Mouse (Mus musculus): ENCODE measurements at regions not wholly inside any gene's neighbourhood (a gene's known extent, or its start where the extent isn't known, plus 50 kb on each side); places are given as distances from the start of the nearest gene placed in this dataset.

DNA sequence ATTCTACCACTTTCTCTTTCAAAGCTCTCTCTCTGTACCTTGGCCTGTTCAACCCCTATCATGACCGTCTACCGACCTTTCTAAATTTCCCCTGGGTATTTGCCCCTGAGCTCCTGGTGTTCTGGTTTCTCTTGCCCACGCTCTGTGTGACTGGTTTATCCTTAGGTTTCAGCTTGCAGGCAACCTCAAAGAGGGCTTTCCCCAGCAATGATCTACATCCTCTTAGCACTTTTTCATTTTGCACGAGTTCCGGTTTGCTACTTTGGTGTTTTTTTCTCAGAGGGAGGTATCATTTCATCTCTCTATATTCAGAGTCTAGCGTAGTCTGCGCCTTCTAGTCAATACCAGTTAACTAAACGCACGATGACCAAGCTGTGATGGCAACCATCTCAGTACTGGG is 79.8 kb upstream of the Hmga2 start:
- no peak for DNase-seq (ENCODE audit: low spot score)

DNA sequence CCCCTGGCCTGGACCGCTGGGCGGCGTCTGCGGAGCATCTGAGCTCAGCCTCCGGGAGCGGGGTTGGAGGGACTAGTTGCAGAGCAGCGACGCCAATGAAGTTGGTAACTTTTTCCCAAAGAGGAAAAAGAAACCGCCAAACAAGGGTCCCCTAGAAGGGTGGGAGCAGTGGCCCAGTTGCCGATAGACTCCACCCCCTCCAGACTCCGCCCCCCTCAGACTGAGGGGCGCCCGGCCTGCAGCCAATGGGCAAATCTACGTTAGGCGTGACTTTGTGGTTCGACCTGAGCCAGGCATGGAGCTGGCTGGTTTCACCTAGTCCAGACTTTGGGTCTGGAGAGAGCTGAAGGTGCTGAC is 76.8 kb upstream of the Hmga2 start:
- DNase-seq (ENCODE audit: low spot score): peak; percentile 88

DNA sequence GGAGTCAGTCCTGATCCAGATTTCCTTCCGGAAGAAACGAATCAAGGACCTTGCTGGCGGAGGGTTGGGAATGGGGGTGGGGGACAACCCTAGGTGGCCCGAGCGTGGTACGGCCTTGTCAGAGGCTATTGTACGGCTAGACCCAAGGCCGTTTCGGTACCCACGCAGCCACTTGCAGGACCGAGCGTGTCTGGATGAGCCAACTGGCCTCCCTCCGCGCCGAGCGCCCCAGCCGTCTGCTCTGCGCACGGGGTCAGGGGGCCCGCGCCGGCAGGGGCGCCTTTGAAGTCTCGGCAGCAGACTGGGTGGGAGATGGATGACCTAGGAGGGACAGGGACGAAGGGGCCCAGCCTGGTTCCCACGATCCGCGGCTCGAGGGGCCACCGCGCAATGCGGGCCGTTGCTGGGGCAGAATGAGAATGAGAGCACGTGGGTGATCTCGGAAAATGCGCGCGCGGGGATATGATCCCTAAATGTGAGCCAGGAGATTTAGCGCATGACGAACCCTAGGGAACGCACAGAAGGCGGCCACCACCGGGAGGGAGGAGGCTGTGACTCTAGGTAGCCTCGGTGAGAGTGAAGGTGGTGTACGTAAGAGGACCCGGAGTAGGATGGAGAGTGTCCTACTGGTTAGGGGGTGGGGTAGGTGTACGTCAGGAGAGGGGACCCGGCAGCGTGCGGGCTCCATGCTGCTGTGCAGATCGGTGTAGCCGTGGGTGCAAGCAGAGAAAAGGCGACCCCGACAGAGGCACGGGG is 76.2 kb upstream of the Hmga2 start:
- peak; percentile 80 for DNase-seq (ENCODE audit: low spot score)

DNA sequence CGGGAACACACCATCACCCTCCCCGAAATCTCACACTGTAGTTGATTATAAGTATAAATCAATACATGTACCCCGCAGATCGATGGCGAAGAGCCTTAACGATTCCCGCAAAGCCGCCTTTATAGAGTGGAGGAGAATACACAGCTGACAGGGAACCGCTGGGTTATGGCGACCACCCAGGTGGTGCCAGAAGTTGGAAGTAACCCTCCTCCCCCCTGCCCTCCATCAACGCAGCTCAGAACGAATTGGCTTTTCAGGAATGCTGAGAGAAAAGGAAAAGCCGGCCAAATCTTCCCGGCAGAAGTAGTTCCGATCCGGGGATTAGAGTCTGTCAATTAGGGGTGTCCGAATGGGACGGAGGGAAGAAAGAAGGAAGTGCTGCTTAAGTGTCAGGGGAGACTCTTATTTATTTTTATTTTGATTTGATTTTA is 75.6 kb upstream of the Hmga2 start:
- peak; percentile 85 for DNase-seq (ENCODE audit: low spot score)

DNA sequence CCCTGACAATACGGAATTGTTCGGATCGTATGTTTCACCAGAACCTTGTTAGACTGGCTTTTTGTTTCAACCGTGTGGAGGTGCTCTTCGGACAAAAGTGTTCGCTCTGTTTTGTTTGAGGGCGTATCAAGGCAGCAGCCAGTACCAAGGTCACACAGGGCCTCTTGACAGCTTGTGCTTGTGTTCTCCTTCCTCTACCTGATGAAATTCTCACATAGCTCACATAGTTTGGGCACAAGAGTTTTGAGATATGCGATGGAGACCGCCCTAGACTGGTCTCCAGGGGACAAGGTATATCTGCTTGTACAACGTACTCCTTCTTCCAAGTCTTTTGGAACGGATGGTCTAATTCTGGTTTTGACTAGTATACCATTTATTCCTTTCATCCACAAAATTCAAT is 70.9 kb upstream of the Hmga2 start:
- DNase-seq (ENCODE audit: low spot score): no peak

DNA sequence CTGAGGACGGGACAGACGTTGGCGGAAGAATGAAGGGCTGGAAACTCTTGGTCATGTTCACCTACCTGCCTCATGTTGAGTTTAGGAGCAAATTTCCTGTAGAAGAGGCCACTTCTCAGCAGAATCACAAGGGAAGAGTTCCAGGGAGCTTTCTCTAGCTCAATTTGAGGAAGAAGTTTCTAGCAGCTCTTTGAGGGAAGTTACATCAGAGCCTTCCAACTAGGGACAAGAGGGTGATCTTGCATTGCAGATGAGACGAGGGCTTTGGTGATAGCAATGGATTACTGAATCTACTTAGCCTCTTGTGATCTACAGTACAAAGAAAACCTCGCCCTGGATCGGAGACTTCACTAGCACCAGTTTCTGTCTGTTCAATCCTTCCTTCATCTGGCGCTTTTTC is 65.3 kb upstream of the Hmga2 start:
- no peak for DNase-seq (ENCODE audit: low spot score)

DNA sequence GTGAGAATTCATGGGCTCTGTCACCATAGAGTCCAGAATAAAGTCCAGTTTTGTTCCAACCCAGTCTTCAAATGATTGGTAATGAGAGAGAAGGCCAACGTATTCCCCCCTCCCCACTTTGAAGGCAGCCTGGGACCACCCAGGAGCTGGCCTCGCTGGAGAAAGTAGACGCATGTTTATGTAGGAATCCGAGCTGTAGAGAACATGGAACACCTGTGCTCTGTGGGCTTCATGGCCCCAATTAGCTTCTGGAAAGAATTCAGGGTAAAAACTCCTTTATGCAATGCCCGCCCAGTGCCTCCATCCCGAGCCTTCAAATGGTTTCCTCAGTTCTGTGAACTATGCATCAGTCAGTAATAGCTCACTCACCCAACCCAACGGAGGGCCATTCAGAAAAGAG is 62.3 kb upstream of the Hmga2 start:
- peak; percentile 36 for DNase-seq (ENCODE audit: low spot score)

DNA sequence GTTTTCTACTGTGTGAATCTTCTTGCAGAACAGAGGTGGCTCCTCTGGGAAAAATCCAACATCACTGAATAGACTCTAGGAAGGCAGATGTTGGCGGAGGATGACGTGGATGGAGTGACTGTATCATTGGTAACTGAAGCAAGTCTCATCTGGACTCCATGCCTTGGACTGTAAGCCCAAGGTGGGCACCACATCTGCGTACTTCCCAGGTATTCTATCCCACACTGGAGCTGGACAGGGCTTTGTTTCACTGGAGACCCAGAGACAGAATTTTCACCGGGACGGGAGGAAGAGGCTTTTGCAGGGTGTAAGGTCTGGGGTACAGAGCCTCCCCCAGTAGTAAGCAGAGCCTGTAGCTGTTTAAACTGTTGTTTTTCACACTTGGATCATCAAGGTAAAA is 52.1 kb upstream of the Hmga2 start:
- DNase-seq (ENCODE audit: low spot score): no peak

DNA sequence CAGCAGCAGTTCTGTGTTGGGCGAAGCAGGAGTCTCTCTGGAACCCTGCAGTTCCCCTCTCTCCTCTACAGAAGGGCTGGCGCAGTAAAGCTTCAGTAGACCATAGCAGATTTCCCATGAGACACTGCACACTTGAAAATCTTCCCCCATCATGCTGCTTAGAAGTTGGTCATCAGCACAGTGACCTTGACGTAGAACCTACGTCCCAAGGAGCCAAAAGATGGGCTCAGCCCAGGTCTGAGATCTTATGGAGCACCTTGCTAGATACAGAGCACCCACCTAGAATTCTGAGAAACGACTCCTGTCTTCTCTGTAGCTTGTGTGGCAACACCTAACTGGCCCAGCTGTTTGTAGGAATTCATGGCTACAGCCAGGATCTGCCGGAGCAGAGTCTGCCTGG is 51.7 kb upstream of the Hmga2 start:
- DNase-seq (ENCODE audit: low spot score): no peak

DNA sequence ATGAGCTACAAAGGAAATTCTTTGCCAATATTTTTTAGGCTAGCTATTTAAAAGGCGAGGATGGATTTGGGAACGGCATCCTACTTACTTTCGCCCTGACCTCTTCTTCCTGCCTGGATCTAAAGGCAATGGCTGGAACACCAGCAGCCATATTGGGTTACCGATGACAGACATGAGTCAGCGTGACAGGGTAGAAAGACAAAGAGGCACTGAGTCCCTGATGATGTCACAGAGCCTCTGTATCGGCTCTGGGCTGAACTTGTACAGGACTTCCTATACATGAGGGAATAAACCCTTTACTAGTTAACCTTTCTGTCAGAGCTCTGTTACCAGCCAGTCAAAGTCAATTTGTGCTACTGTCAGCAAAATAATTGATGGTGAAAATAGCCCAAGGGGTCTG is 50.7 kb upstream of the Hmga2 start:
- DNase-seq (ENCODE audit: low spot score): peak; percentile 46
